Mouse (Mus musculus): Measurements from ENCODE around the gene Trim11. TPM values are rescaled to one million over a fixed set of nuclear protein-coding genes. Genes with fewer than 3 reads are reported as not detected.

Trim11 gene
- 33.4 and 36.1 TPM in 2 replicates for polyA plus RNA-seq (2014; fragmentation: Nextera tagmentation; extraction: Ambion mirVana)

- no peaks in the 10 kb centered on the region for H3K27me3 ChIP-seq (ENCODE audit: control insufficient read depth, insufficient read depth, low read length)
- H3K4me1 ChIP-seq (ENCODE audit: control insufficient read depth in 2 of 2, insufficient read depth in 2 of 2, low read length in 2 of 2): peaks cover 32 to 49% of the 10 kb centered on the region in 2 experiments
- WGBS: under 1% methylated on average over 64 of the region's 64 CpGs
- no peaks in the 10 kb centered on the region for H3K9me3 ChIP-seq (ENCODE audit: control insufficient read depth, low read length)
- ATAC-seq (ENCODE audit: insufficient number of reproducible peaks, insufficient read depth, low FRiP score, low read depth): peak; percentile 57; the same call in 1 of the 2 replicates
- H3K9ac ChIP-seq (ENCODE audit: low read length): peak within 1 kb of the TSS; percentile 90
- H3K36me3 ChIP-seq (ENCODE audit: control insufficient read depth, insufficient read depth, low read length): peaks cover 26% of the 10 kb centered on the region
- H3K4me2 ChIP-seq (ENCODE audit: low read length): peak within 1 kb of the TSS; percentile 98
- peak within 1 kb of the TSS; percentile 87 to 92 for H3K4me3 ChIP-seq (ENCODE audit: control insufficient read depth in 1 of 2, insufficient read depth in 1 of 2, low read depth in 1 of 2, low read length in 2 of 2)
- peak within 1 kb of the TSS; percentile 72 to 78 for H3K27ac ChIP-seq (replicated peaks in 1 of 2; ENCODE audit: control insufficient read depth in 1 of 2, insufficient read depth in 1 of 2, low read depth in 2 of 2, low read length in 2 of 2)
These were observed at the start of gene Trim11 for GRCm38 (mm10) chr11:58978027-58978705. TSS of gene Trim11 (plus strand) at chr11:58978093.

GRCm38 (mm10) chr11:58929055-58929454 is 48.8 kb upstream of the Trim11 start:
- H3K4me1 ChIP-seq (ENCODE audit: control insufficient read depth in 2 of 2, insufficient read depth in 2 of 2, low read length in 2 of 2): peaks cover 3 to 4% of the 10 kb centered on the region in 2 experiments; a peak in 2 of 4 replicates
- H3K36me3 ChIP-seq (ENCODE audit: control insufficient read depth, insufficient read depth, low read length): peaks cover 33% of the 10 kb centered on the region
- no peak overlapping the region for H3K4me2 ChIP-seq (ENCODE audit: low read length)
- no peaks in the 10 kb centered on the region for H3K27me3 ChIP-seq (ENCODE audit: control insufficient read depth, insufficient read depth, low read length)
- H3K27ac ChIP-seq (replicated peaks in 1 of 2; ENCODE audit: control insufficient read depth in 1 of 2, insufficient read depth in 1 of 2, low read depth in 2 of 2, low read length in 2 of 2): no peak overlapping the region
- WGBS: 61% methylated on average over 4 of the region's 4 CpGs
- H3K4me3 ChIP-seq (ENCODE audit: control insufficient read depth in 1 of 2, insufficient read depth in 1 of 2, low read depth in 1 of 2, low read length in 2 of 2): no peak overlapping the region
- no peak for ATAC-seq (ENCODE audit: insufficient number of reproducible peaks, insufficient read depth, low FRiP score, low read depth)
- H3K9me3 ChIP-seq (ENCODE audit: control insufficient read depth, low read length): no peaks in the 10 kb centered on the region
- H3K9ac ChIP-seq (ENCODE audit: low read length): no peak overlapping the region

- WGBS: 51% methylated on average over 3 of the region's 3 CpGs
- Histone ChIP-seq H3K4me3 (ENCODE audit: control insufficient read depth in 1 of 2, insufficient read depth in 1 of 2, low read depth in 1 of 2, low read length in 2 of 2) (no peak overlapping the region), H3K9ac (ENCODE audit: low read length) (no peak overlapping the region), H3K36me3 (ENCODE audit: control insufficient read depth, insufficient read depth, low read length) (peaks cover 39% of the 10 kb centered on the region), H3K27ac (replicated peaks in 1 of 2; ENCODE audit: control insufficient read depth in 1 of 2, insufficient read depth in 1 of 2, low read depth in 2 of 2, low read length in 2 of 2) (no peak overlapping the region), H3K27me3 (ENCODE audit: control insufficient read depth, insufficient read depth, low read length) (no peaks in the 10 kb centered on the region), H3K9me3 (ENCODE audit: control insufficient read depth, low read length) (no peaks in the 10 kb centered on the region), H3K4me2 (ENCODE audit: low read length) (no peak overlapping the region), H3K4me1 (ENCODE audit: control insufficient read depth in 2 of 2, insufficient read depth in 2 of 2, low read length in 2 of 2) (peaks cover 3 to 4% of the 10 kb centered on the region in 2 experiments; a peak in 2 of 4 replicates)
- ATAC-seq (ENCODE audit: insufficient number of reproducible peaks, insufficient read depth, low FRiP score, low read depth): no peak
These were observed 48.3 kb upstream of the Trim11 start for GRCm38 (mm10) chr11:58929641-58930040.

- 78% methylated on average over 3 of the region's 3 CpGs for WGBS
- H3K9me3 ChIP-seq (ENCODE audit: control insufficient read depth, low read length): no peaks in the 10 kb centered on the region
- H3K27ac ChIP-seq (replicated peaks in 1 of 2; ENCODE audit: control insufficient read depth in 1 of 2, insufficient read depth in 1 of 2, low read depth in 2 of 2, low read length in 2 of 2): no peak overlapping the region
- no peak overlapping the region for H3K4me3 ChIP-seq (ENCODE audit: control insufficient read depth in 1 of 2, insufficient read depth in 1 of 2, low read depth in 1 of 2, low read length in 2 of 2)
- no peak for ATAC-seq (ENCODE audit: insufficient number of reproducible peaks, insufficient read depth, low FRiP score, low read depth)
- H3K4me2 ChIP-seq (ENCODE audit: low read length): no peak overlapping the region
- no peaks in the 10 kb centered on the region for H3K27me3 ChIP-seq (ENCODE audit: control insufficient read depth, insufficient read depth, low read length)
- H3K9ac ChIP-seq (ENCODE audit: low read length): no peak overlapping the region
- H3K36me3 ChIP-seq (ENCODE audit: control insufficient read depth, insufficient read depth, low read length): peaks cover 44% of the 10 kb centered on the region
- peaks cover 3 to 4% of the 10 kb centered on the region in 2 experiments; a peak in 2 of 4 replicates for H3K4me1 ChIP-seq (ENCODE audit: control insufficient read depth in 2 of 2, insufficient read depth in 2 of 2, low read length in 2 of 2)
These were observed 47.6 kb upstream of the Trim11 start for GRCm38 (mm10) chr11:58930254-58930653.

GRCm38 (mm10) chr11:58931576-58931975 is 46.3 kb upstream of the Trim11 start:
- no peaks in the 10 kb centered on the region for H3K27me3 ChIP-seq (ENCODE audit: control insufficient read depth, insufficient read depth, low read length)
- no peak overlapping the region for H3K9ac ChIP-seq (ENCODE audit: low read length)
- H3K4me2 ChIP-seq (ENCODE audit: low read length): no peak overlapping the region
- H3K36me3 ChIP-seq (ENCODE audit: control insufficient read depth, insufficient read depth, low read length): peaks cover 56% of the 10 kb centered on the region
- no peak for ATAC-seq (ENCODE audit: insufficient number of reproducible peaks, insufficient read depth, low FRiP score, low read depth)
- WGBS: 74% methylated on average over 4 of the region's 4 CpGs
- H3K27ac ChIP-seq (replicated peaks in 1 of 2; ENCODE audit: control insufficient read depth in 1 of 2, insufficient read depth in 1 of 2, low read depth in 2 of 2, low read length in 2 of 2): no peak overlapping the region
- no peak overlapping the region for H3K4me3 ChIP-seq (ENCODE audit: control insufficient read depth in 1 of 2, insufficient read depth in 1 of 2, low read depth in 1 of 2, low read length in 2 of 2)
- H3K9me3 ChIP-seq (ENCODE audit: control insufficient read depth, low read length): no peaks in the 10 kb centered on the region
- H3K4me1 ChIP-seq (ENCODE audit: control insufficient read depth in 2 of 2, insufficient read depth in 2 of 2, low read length in 2 of 2): peaks cover 3 to 7% of the 10 kb centered on the region in 2 experiments; a peak in 2 of 4 replicates

- peaks cover 40% of the 10 kb centered on the region for H3K36me3 ChIP-seq (ENCODE audit: control insufficient read depth, insufficient read depth, low read length)
- peak overlapping the region; percentile 72 to 93 for H3K4me3 ChIP-seq (ENCODE audit: control insufficient read depth in 1 of 2, insufficient read depth in 1 of 2, low read depth in 1 of 2, low read length in 2 of 2)
- H3K4me2 ChIP-seq (ENCODE audit: low read length): peak overlapping the region; percentile 99
- no peaks in the 10 kb centered on the region for H3K9me3 ChIP-seq (ENCODE audit: control insufficient read depth, low read length)
- no peaks in the 10 kb centered on the region for H3K27me3 ChIP-seq (ENCODE audit: control insufficient read depth, insufficient read depth, low read length)
- peak overlapping the region; percentile 72 to 98; a peak in 3 of 4 replicates for H3K27ac ChIP-seq (replicated peaks in 1 of 2; ENCODE audit: control insufficient read depth in 1 of 2, insufficient read depth in 1 of 2, low read depth in 2 of 2, low read length in 2 of 2)
- H3K9ac ChIP-seq (ENCODE audit: low read length): peak overlapping the region; percentile 98
- H3K4me1 ChIP-seq (ENCODE audit: control insufficient read depth in 2 of 2, insufficient read depth in 2 of 2, low read length in 2 of 2): peaks cover 6 to 13% of the 10 kb centered on the region in 2 experiments
- ATAC-seq (ENCODE audit: insufficient number of reproducible peaks, insufficient read depth, low FRiP score, low read depth): no peak
- WGBS: 2% methylated on average over 13 of the region's 13 CpGs
These were observed 40.0 kb upstream of the Trim11 start for GRCm38 (mm10) chr11:58937909-58938308.

- Histone ChIP-seq H3K27ac (replicated peaks in 1 of 2; ENCODE audit: control insufficient read depth in 1 of 2, insufficient read depth in 1 of 2, low read depth in 2 of 2, low read length in 2 of 2) (peak within 1 kb of the TSS; percentile 72 to 98), H3K4me2 (ENCODE audit: low read length) (peak within 1 kb of the TSS; percentile 99), H3K4me3 (ENCODE audit: control insufficient read depth in 1 of 2, insufficient read depth in 1 of 2, low read depth in 1 of 2, low read length in 2 of 2) (peak within 1 kb of the TSS; percentile 72 to 93), H3K9me3 (ENCODE audit: control insufficient read depth, low read length) (no peaks in the 10 kb centered on the region), H3K27me3 (ENCODE audit: control insufficient read depth, insufficient read depth, low read length) (peaks cover under 1% of the 10 kb centered on the region; the same call in 1 of the 2 replicates), H3K9ac (ENCODE audit: low read length) (peak within 1 kb of the TSS; percentile 98), H3K36me3 (ENCODE audit: control insufficient read depth, insufficient read depth, low read length) (peaks cover 34% of the 10 kb centered on the region), H3K4me1 (ENCODE audit: control insufficient read depth in 2 of 2, insufficient read depth in 2 of 2, low read length in 2 of 2) (peaks cover 6 to 13% of the 10 kb centered on the region in 2 experiments)
- peak; percentile 94 for ATAC-seq (ENCODE audit: insufficient number of reproducible peaks, insufficient read depth, low FRiP score, low read depth)
- under 1% methylated on average over 88 of the region's 95 CpGs for WGBS
These were observed 39.4 kb upstream of the Trim11 start, which contains the start of gene Rnf187 for GRCm38 (mm10) chr11:58938322-58939087. TSS of gene Rnf187 (minus strand) at chr11:58938916.

Data from heart, embryonic 14.5 days (tissue).